Mouse (Mus musculus): ENCODE results near the gene Rflna. TPM values are rescaled to one million over a fixed set of nuclear protein-coding genes. Genes with fewer than 3 reads are reported as not detected.
A peak's percentile ranks its signal among the peaks of the same experiment; 100 is the strongest.

Gene Rflna
- polyA plus RNA-seq, 1 experiment = 4.5 TPM

DNA sequence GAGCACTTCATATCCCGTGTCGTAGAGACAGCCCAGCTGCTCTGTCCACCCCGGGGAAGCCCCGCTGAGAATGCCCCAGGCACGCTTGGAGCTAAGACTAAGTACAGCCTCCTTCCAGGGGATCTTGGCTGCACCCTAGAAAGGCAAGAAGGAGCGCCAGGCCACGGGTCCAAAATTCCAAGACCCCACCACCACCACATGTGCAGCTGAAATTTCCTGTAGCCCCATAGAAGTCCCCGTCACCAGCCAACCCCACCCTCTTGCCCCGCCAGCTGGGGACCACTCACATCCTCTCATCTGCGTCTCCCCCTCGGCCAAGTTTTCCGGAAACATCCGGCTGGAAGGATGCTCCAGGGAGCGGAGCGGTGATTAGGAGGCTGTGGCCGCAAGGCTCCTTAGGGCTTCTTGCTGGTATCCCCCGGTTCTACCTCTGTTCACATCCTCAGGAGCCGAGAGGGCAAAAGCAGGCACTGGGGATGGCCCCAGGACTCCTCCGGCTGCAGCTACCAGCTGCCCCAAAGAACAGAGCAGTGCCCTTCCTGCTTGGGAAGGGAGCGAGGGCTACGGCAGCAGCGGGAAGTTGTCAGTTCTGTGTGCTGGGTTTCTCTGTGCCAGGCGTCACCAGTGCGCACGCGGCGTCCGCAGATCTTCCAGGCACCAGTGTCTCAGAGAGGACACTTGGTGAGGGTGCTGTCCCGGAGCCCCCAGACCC, 54.7 kb downstream of the Rflna start:
- peak; percentile 23 for DNase-seq
- Histone ChIP-seq H3K4me3 (ENCODE audit: control insufficient read depth, insufficient read depth, low read length) (peak overlapping the region; percentile 21), H3K4me1 (replicated peaks; ENCODE audit: control insufficient read depth, insufficient read depth, low read length) (peaks cover 50% of the 10 kb centered on the region), H3K27ac (ENCODE audit: control insufficient read depth, insufficient read depth, low read length) (no peak overlapping the region), H3K36me3 (ENCODE audit: control insufficient read depth, insufficient read depth, low read length) (no peaks in the 10 kb centered on the region), H3K27me3 (ENCODE audit: control insufficient read depth, insufficient read depth, low read length) (no peaks in the 10 kb centered on the region)
- 3% methylated on average over 29 of the region's 29 CpGs for WGBS
- TF ChIP-seq CTCF (IDR thresholded peaks at IDR 0.05; ENCODE audit: borderline replicate concordance, control insufficient read depth, extremely low read depth, insufficient read depth, low read length, poor library complexity) = no peak
- TF ChIP-seq POLR2A (IDR thresholded peaks at IDR 0.05; ENCODE audit: control insufficient read depth, extremely low read depth, insufficient read depth, low read length, poor library complexity) = no peak

DNA sequence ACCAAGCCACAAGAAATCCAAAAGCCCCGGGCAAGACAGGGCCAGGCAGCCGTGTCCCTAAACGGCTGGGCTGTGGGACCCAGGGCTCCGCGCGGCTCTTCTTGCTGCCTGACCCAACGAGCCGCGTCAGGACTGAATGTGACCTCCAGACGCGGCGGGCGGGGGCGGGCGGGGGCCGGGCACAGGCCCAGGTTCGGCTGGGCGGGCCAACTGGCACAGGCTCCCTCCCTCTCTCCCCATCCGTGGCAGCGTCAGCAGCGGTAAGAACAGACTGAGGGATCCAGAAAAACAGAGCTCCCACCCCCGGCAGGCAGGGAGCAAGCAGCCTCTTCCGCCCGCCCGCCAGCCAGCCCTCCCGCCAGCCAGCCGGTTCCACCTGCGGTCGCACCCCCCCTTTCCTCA, 55.2 kb downstream of the Rflna start:
- peak; percentile 39 for DNase-seq
- Histone ChIP-seq H3K4me3 (ENCODE audit: control insufficient read depth, insufficient read depth, low read length) (peak overlapping the region; percentile 21), H3K4me1 (replicated peaks; ENCODE audit: control insufficient read depth, insufficient read depth, low read length) (peaks cover 50% of the 10 kb centered on the region), H3K27ac (ENCODE audit: control insufficient read depth, insufficient read depth, low read length) (no peak overlapping the region), H3K36me3 (ENCODE audit: control insufficient read depth, insufficient read depth, low read length) (no peaks in the 10 kb centered on the region), H3K27me3 (ENCODE audit: control insufficient read depth, insufficient read depth, low read length) (no peaks in the 10 kb centered on the region)
- TF ChIP-seq CTCF (IDR thresholded peaks at IDR 0.05; ENCODE audit: borderline replicate concordance, control insufficient read depth, extremely low read depth, insufficient read depth, low read length, poor library complexity) = no peak
- no peak for TF ChIP-seq POLR2A (IDR thresholded peaks at IDR 0.05; ENCODE audit: control insufficient read depth, extremely low read depth, insufficient read depth, low read length, poor library complexity)
- under 1% methylated on average over 29 of the region's 29 CpGs for WGBS

Other genes with a start within 250 kb of the Rflna start
- 16.1 and 17.5 TPM in 2 replicates for gene Ccdc92, start 140.8 kb upstream of the Rflna start, polyA plus RNA-seq (2012; rRNA removed)
- gene Zfp664, start 140.5 kb upstream of the Rflna start, polyA plus RNA-seq (2012; rRNA removed) = 35.7 and 42.0 TPM in 2 replicates
- 75.8 and 98.4 TPM in 2 replicates for gene Ncor2, start 176.0 kb downstream of the Rflna start, polyA plus RNA-seq (2012; rRNA removed)

Measured in thymus, adult 2 months (tissue).